In genomic region chr4:98039095-98039494, GRCm38 (mm10) we compare ENCODE assay signal across 28 mouse cellular contexts.
"Had no signal": no experiment of that assay in that cellular context is flagged by ENCODE, and none has a peak within 500 bp of the region (broad histone marks: within the 10 kb centered on the region; RNA-seq: fewer than 3 reads in every experiment).

No protein-coding gene starts in this region.

- H3K4me3 ChIP-seq: embryonic facial prominence, embryonic 10.5 days; embryonic facial prominence, embryonic 12.5 days; embryonic facial prominence, embryonic 13.5 days; embryonic facial prominence, embryonic 15.5 days; erythroblast, embryonic 14.5 days; forebrain, embryonic 10.5 days; forebrain, embryonic 12.5 days; forebrain, embryonic 13.5 days; forebrain, embryonic 15.5 days; gastrocnemius, adult 2 months; heart, adult 2 months had no signal

- DNase-seq: cerebellum, adult 2 months; cerebellum, adult 8-10 months; cerebellum, adult 9-10 months; cerebellum, adult 9-11 months; cerebellum, postnatal 10 days; cerebellum, postnatal 14 days; cerebellum, postnatal 25 days; cerebellum, postnatal 36 days; embryo, embryonic 11 days; forebrain, postnatal 0 days; gastrocnemius, adult 2 months; gastrocnemius, postnatal 10 days; gastrocnemius, postnatal 14 days; gastrocnemius, postnatal 25 days; gastrocnemius, postnatal 36 days; heart, adult 18-20 months; heart, adult 2 months had no signal

- ATAC-seq: forebrain, embryonic 13.5 days; forebrain, embryonic 14.5 days; forebrain, embryonic 15.5 days; forebrain, embryonic 16.5 days; forebrain, postnatal 0 days had no signal

- H3K9ac ChIP-seq: embryonic facial prominence, embryonic 12.5 days; embryonic facial prominence, embryonic 13.5 days; embryonic facial prominence, embryonic 15.5 days; forebrain, embryonic 12.5 days; forebrain, embryonic 13.5 days; forebrain, embryonic 15.5 days; forebrain, postnatal 0 days had no signal

- H3K27ac ChIP-seq: embryonic facial prominence, embryonic 10.5 days; embryonic facial prominence, embryonic 12.5 days; embryonic facial prominence, embryonic 13.5 days; embryonic facial prominence, embryonic 15.5 days; forebrain, embryonic 10.5 days; forebrain, embryonic 12.5 days; forebrain, embryonic 13.5 days; forebrain, embryonic 15.5 days; gastrocnemius, adult 2 months; heart, adult 2 months had no signal

- H3K36me3 ChIP-seq: embryonic facial prominence, embryonic 10.5 days; embryonic facial prominence, embryonic 12.5 days; embryonic facial prominence, embryonic 15.5 days; forebrain, embryonic 10.5 days; forebrain, embryonic 12.5 days; forebrain, embryonic 15.5 days had no signal

- H3K27me3 ChIP-seq: embryonic facial prominence, embryonic 12.5 days; embryonic facial prominence, embryonic 13.5 days; embryonic facial prominence, embryonic 15.5 days; forebrain, embryonic 12.5 days; forebrain, embryonic 13.5 days; forebrain, embryonic 15.5 days had no signal

- H3K9me3 ChIP-seq: embryonic facial prominence, embryonic 10.5 days; embryonic facial prominence, embryonic 12.5 days; embryonic facial prominence, embryonic 13.5 days; embryonic facial prominence, embryonic 15.5 days; forebrain, embryonic 10.5 days; forebrain, embryonic 12.5 days; forebrain, embryonic 13.5 days; forebrain, embryonic 15.5 days had no signal

- H3K4me2 ChIP-seq: embryonic facial prominence, embryonic 12.5 days; embryonic facial prominence, embryonic 13.5 days; embryonic facial prominence, embryonic 15.5 days; forebrain, embryonic 12.5 days; forebrain, embryonic 13.5 days; forebrain, embryonic 15.5 days had no signal

- H3K4me1 ChIP-seq: embryonic facial prominence, embryonic 15.5 days; forebrain, embryonic 10.5 days; forebrain, embryonic 12.5 days; forebrain, embryonic 13.5 days; forebrain, embryonic 15.5 days had no signal
